Mouse (Mus musculus): ENCODE measurements at regions not wholly inside any gene's neighbourhood (a gene's known extent, or its start where the extent isn't known, plus 50 kb on each side); places are given as distances from the start of the nearest gene placed in this dataset.

- no peak for DNase-seq (ENCODE audit: low read depth, low spot score)
These were observed 263.0 kb downstream of the Pik3r1 start for GRCm38 (mm10) chr13:101505054-101505453.

- no peak for DNase-seq (ENCODE audit: low read depth, low spot score)
These were observed 263.8 kb downstream of the Pik3r1 start for GRCm38 (mm10) chr13:101504241-101504640.

GRCm38 (mm10) chr13:101501845-101502284 lies 266.2 kb downstream of the Pik3r1 start:
- no peak for DNase-seq (ENCODE audit: low read depth, low spot score)

GRCm38 (mm10) chr13:101501061-101501460 lies 267.0 kb downstream of the Pik3r1 start:
- no peak for DNase-seq (ENCODE audit: low read depth, low spot score)

GRCm38 (mm10) chr13:101491835-101492234 lies 276.2 kb downstream of the Pik3r1 start:
- DNase-seq (ENCODE audit: low read depth, low spot score) = no peak

GRCm38 (mm10) chr13:101490961-101491360 lies 277.1 kb downstream of the Pik3r1 start:
- no peak for DNase-seq (ENCODE audit: low read depth, low spot score)

GRCm38 (mm10) chr13:101487621-101488020 lies 280.4 kb downstream of the Pik3r1 start:
- no peak for DNase-seq (ENCODE audit: low read depth, low spot score)

GRCm38 (mm10) chr13:101485823-101486222 lies 282.2 kb downstream of the Pik3r1 start:
- DNase-seq (ENCODE audit: low read depth, low spot score) = no peak

- no peak for DNase-seq (ENCODE audit: low read depth, low spot score)
These were observed 284.2 kb downstream of the Pik3r1 start for GRCm38 (mm10) chr13:101483816-101484215.

- no peak for DNase-seq (ENCODE audit: low read depth, low spot score)
These were observed 286.3 kb downstream of the Pik3r1 start for GRCm38 (mm10) chr13:101481551-101482184.

- DNase-seq (ENCODE audit: low read depth, low spot score) = no peak
These were observed 288.7 kb downstream of the Pik3r1 start for GRCm38 (mm10) chr13:101479297-101479652.

- DNase-seq (ENCODE audit: low read depth, low spot score) = no peak
These were observed 289.3 kb downstream of the Pik3r1 start for GRCm38 (mm10) chr13:101478608-101479296.

GRCm38 (mm10) chr13:101473349-101473748 lies 294.7 kb downstream of the Pik3r1 start:
- DNase-seq (ENCODE audit: low read depth, low spot score) = no peak

- DNase-seq (ENCODE audit: low read depth, low spot score) = no peak
These were observed 297.3 kb downstream of the Pik3r1 start for GRCm38 (mm10) chr13:101470560-101471247.

GRCm38 (mm10) chr13:101465748-101466127 lies 302.3 kb downstream of the Pik3r1 start:
- no peak for DNase-seq (ENCODE audit: low read depth, low spot score)

- no peak for DNase-seq (ENCODE audit: low read depth, low spot score)
These were observed 302.9 kb downstream of the Pik3r1 start for GRCm38 (mm10) chr13:101464928-101465747.

- DNase-seq (ENCODE audit: low read depth, low spot score) = no peak
These were observed 311.1 kb downstream of the Pik3r1 start for GRCm38 (mm10) chr13:101456926-101457325.

GRCm38 (mm10) chr13:101454276-101454675 lies 313.7 kb downstream of the Pik3r1 start:
- DNase-seq (ENCODE audit: low read depth, low spot score) = no peak

GRCm38 (mm10) chr13:101450501-101450900 lies 317.5 kb downstream of the Pik3r1 start:
- DNase-seq (ENCODE audit: low read depth, low spot score) = no peak

GRCm38 (mm10) chr13:101439517-101439916 lies 328.5 kb downstream of the Pik3r1 start:
- no peak for DNase-seq (ENCODE audit: low read depth, low spot score)

GRCm38 (mm10) chr13:101439041-101439440 lies 329.0 kb downstream of the Pik3r1 start:
- DNase-seq (ENCODE audit: low read depth, low spot score) = no peak

GRCm38 (mm10) chr13:101433162-101433561 lies 334.9 kb downstream of the Pik3r1 start:
- no peak for DNase-seq (ENCODE audit: low read depth, low spot score)
